Mouse (Mus musculus): ENCODE data around the gene Efcc1.
A peak's percentile ranks its signal among the peaks of the same experiment; 100 is the strongest.

Gene Efcc1

DNA sequence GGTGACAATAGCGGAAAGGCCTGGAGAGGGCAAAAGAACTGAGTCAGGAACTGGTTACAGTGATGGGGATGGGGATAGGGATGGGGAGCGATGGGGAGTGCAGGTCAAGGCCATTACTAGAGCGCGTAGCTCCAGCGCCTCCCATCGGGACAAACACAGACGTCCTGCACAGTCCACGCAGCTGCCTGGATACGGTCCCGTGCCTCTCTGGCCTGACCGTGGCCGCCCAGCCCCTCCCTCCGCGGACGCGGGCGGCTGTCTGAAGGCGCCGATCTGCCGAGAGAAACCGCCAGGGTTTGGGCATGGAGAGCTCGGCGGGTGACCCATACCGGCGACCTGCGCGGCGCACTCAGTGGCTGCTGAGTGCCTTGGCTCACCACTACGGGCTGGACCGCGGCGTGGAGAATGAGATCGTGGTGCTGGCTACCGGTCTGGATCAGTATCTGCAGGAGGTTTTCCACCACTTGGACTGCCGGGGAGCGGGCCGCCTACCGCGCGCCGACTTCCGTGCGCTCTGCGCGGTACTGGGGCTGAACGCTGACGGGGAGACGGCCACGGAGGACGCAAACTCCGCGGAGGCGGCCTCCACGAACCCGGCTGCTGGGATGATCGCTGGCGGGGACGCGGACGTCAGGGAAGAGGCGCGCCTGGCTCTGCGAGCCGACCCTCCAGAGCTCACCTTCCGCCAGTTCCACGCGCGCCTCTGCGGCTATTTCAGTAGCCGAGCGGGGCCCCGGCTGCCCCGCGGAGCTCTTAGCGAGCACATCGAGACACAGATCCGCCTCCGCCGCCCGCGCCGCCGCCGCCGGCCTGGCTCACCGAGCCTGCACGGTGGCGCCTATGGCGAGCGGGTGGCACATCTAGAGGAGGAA, at the start of gene Efcc1:
Gene Efcc1 (plus strand): TSS at position 279 of the 872 bp plus-strand sequence.
- peak; percentile 80 for DNase-seq

DNA sequence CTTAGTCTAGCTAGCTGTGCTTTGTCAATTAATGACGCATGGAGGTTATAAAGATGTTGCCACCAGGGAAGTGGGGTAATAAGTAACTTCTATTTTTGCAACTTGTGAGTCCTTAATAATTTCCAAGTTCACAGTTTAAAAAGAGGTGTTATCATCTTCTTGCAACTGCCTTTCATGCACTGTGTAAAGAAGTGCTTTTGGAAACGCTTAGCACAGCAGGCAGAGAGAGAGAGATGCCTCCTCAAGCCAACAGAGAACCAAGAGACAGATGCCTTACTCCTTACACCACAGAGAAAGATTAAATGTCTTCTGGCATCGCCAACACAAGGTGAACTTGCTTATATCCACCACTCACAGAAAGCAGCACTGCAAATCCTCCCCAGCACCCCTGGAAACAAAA, 34.7 kb upstream of the Efcc1 start:
- DNase-seq = no peak

DNA sequence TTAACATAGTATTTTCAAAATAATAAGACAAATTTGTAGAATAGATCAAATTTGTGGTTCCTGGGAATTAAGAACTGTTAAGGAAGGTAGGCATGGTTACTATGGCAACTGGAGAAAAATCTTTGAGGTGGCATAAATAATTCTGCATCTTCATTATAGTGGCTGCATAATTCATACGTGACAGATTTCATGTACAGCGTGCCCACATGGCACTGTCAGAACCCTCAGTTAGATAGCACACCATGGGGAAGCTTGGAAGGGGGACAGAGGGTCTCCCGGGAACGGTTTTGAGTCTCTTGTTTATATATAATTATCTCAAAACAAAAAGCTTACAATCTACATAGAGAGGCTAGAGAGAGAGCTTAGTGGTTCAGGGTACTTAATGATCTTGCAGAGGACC, 34.1 kb upstream of the Efcc1 start:
- DNase-seq = no peak

- no peak for DNase-seq
Observed at GRCm38 (mm10) chr6:87706246-87706645, 24.4 kb upstream of the Efcc1 start.

- no peak for DNase-seq
Observed at GRCm38 (mm10) chr6:87712311-87712710, 18.4 kb upstream of the Efcc1 start.

DNA sequence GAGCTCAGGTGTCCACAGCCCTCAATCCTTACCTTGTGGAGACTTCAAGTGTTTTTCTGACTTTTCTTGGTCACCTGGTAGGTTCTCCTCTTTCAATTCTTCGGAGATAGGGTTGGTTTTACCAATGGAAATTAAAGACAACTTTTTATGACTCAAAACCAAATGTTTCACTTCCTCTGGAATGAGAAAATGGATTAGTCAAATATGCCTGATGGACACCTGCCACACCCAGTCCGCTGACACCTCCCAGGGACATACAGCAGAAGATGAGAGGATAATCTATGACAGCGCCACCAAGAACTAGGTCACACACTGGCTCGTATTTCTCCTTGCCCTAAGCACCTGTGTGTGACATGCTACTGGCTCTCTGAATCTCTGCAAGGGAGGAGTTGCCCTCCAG, 16.6 kb upstream of the Efcc1 start:
- DNase-seq = no peak

GRCm38 (mm10) chr6:87722631-87723030, 8.0 kb upstream of the Efcc1 start:
- peak; percentile 78 for DNase-seq

GRCm38 (mm10) chr6:87725267-87725912, 5.3 kb upstream of the Efcc1 start:
- DNase-seq = no peak

DNA sequence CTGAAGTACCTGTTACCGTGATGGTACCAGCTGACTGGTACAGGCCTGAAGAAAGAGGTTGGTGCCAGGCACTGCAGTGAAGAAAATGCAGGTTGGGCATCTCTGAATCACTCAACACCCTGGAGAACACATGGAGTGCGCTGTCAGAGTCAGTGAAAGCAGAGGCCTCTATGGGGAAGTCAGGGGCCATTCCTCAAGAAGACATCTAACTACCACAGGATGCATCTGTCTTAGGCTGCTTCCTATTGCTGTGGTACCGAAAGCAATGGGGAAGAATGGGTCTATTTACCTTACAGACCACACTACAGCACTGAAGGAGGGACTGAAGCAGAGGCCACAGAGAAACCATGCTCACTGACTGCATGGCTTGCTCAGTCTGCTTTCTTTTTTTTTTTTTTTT, 2.6 kb upstream of the Efcc1 start:
- DNase-seq = no peak

- no peak for DNase-seq
Observed at GRCm38 (mm10) chr6:87730141-87730540, 528 bp upstream of the Efcc1 start.

DNA sequence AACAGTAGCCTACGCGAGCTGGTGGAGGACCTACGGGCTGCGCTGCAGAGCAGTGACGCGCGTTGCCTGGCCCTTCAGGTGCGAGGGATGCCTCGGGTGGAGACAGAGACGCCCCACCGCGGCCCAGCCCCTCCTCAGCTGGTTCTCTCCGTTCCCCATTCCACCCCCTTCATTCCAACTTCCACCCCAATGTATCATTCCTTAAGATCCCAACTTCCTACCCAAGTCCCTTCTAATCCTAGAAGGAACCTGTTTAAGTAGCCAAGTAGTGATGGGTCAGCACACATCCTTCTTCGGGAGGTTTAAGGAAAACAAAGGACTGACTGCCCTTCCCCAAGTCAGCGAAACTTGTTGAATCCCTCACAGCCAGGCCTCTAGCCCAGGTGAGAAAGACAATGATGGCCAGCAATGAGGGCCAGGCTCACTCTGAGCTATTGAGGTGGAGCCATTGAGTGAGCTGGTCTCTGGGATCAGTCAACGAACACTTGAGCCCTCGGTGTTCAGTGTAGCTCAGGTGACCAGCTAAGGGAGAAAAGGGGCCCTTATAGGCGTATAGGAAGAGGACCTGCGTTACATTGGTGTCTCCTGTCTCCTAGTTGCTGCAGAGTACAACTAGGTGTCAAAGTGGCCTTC, 910 bp downstream of the Efcc1 start:
- DNase-seq = no peak

DNA sequence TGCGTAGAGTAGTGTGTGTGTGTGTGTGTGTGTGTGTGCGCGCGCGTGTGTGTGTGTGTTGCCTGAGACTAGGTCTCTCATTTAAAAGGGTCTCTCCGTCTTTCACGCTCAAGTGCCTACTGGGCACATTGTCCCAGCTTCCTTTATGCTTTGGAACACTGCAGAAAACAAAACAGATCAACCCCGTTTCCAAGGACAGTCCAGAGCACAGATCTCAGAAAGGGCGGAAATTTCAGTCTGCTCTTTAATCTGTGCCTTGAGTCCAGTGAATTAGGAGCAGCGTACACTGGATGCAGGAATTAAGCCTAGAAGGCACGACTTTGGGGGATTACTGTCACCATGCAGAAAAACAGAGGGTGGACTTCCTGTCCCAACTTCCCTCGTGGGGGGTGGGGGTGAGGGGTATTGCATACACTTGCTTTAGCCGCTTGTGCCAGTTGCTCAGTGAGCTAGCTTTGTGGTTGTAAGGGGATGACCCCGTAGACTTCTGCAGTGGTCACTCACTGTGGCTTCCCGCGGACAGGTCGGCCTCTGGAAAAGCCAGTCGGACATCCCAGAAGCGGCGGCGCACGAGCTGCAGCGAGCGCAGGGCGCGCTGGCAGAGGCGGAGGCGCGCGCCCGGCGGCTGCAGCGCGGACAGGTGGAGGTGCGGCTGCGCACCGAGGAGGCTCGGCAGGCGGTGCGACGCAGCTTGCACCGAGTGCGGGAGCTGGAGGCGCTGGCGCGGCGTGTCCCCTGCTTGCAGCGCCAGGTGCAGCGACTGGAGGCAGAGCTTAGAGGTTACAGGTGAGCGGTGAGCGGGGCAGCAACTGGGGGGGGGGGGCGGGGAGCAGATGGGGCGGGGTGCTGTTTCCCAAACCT, 1.7 kb downstream of the Efcc1 start:
- peak; percentile 39 for DNase-seq

DNA sequence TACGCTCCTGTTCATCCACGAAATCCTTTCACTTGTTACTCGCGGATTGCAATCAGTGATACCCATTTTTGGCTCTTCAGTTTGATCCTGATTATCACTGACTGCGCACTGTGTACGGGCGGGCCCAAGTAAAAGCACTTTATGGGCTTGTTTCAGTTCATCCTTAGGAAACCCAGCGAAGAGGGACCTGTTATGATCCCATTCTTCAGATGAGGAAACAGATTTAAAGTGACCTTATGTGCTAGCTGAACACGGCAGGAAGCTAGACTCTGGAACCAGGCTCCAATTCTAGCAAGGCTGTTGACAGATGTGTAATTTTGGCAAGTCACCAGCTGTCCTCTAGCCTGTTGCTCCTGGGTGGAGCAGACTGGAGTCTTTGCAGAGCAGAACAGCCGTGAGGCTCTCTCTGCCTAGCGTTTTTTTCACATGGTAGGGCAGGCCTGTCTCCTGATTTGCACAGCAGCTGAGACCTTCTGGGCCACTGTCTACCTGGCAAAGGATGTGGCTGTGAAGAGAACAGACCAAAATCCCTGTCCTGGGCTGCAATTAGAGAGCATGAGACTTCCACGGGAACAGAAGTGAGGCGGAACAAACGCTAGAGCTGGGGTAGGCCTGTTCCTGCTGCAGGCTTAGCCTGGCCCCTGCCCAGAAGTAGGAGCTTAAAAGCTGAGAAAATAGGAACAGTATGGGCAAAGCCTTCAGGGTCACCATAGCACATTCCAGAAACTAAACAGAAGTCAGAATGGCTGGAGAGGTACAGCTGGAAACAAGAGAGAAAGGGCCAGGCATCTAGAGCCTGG, 2.7 kb downstream of the Efcc1 start:
- peak; percentile 70 for DNase-seq

DNA sequence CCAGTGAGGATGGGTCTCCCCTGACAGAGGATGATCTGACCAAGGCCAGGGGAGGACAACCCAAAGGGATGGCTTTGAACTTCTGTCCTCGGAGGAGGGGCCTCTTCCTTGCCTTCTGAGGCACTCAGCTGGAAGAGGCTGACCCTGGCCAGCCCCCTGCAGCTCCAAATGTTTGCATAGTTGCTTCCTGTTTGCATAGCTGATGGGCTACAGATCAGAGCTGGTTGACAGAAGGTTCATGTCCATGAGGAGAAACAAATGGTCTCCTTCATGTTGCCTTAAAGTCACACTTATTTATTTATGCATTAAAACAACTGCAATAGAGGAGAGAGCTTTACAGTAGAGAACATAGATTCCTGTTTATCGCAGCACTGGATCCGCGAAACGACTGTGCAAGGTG, 3.5 kb downstream of the Efcc1 start:
- DNase-seq = peak; percentile 73

GRCm38 (mm10) chr6:87736923-87737322, 6.3 kb downstream of the Efcc1 start:
- DNase-seq = no peak

DNA sequence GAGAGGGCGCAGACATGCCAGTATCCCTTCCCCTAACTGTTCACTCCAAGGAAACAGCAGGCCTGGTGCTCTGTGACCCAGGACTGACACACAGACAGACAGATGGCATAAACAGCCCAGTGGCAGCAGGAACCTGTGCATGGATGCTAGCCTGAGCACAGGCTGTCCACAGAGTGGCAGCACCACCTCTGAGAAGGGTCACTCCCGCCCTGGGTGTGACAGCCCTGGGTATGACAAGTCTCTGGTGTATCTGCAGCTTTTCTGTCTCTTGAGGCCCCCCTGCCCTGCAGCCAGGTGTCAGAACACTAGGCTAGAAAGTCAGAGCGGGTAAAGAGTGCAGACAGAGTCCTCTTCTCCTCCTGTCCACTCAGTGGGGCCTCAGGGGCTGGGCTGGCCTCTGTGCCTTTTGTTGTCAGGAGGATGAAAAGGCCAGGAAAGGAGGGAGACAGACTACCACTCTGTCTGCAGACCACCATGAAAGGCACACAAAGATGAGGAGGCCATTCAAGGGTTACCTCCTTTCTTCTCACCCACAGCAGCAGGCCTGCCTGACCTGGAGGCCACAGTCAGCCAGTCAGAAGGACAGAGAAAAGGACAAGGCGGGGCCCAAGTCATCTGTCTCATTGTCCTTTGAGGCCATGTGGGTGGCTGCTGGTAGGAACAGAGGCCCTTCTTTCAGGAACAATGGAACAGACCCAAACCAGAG, 7.4 kb downstream of the Efcc1 start:
- no peak for DNase-seq

GRCm38 (mm10) chr6:87739898-87740297, 9.2 kb downstream of the Efcc1 start:
- no peak for DNase-seq

DNA sequence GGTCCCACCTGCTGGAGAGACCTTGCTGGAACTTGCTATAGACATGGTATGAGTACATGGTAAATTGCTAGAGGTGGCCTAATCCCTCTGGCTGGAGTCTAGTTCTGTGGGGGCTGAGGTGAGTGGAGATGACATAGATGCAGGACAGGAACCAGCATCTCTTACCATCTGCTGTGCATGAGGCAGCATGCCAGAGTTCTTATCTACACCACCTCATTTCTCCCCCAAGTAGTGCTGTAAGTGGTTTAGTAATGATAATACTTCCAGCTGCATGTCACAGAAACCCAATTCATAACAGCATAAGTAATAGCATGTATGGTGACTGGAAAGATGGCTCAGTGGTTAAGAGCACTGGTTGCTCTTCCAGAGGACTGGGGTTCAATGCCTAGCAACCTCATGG, 9.8 kb downstream of the Efcc1 start:
- DNase-seq = no peak

GRCm38 (mm10) chr6:87741978-87742377, 11.3 kb downstream of the Efcc1 start:
- no peak for DNase-seq

DNA sequence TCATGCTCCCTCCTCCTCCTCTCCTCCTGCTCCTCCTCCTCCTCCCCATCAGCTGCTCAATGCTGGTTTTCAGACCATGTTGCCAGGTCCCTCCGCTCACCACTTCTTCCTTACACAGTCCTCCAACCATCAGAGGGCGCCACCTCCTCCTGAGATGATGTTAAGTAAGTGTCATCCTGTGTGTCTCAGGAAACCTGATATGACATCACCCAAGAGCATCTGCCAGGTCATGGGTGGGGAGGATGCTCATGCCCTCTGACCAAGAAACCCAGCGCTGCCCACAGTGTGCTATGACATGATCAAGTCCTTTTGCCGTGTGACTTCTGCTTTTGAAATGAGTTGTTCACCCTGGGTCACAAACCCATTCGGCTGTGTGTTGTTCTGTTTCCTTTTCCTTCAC, 12.1 kb downstream of the Efcc1 start:
- no peak for DNase-seq

GRCm38 (mm10) chr6:87743281-87743680, 12.6 kb downstream of the Efcc1 start:
- no peak for DNase-seq

All from kidney, postnatal 14 days (tissue).